Mouse (Mus musculus) frontal cortex, postnatal 14 days (tissue): Measurements from ENCODE around the gene Tnk1.

Experiments used
- DNase-seq, 2 experiments: peaks; one replicate each; pipeline ENCODE4 v3.0.0; 2022; ENCODE audit warnings: low spot score in 2 of 2

The Tnk1 gene

GRCm38 (mm10) chr11:69858113-69858998, at the start of gene Tnk1:
Tnk1 (minus strand) TSS chr11:69858730.
- no peak for DNase-seq

GRCm38 (mm10) chr11:69904311-69904710, 45.8 kb upstream of the Tnk1 start:
- DNase-seq, result no peak

GRCm38 (mm10) chr11:69902972-69903371, 44.4 kb upstream of the Tnk1 start:
- DNase-seq, result no peak

- DNase-seq, result no peak
Observed at GRCm38 (mm10) chr11:69901993-69902392, 43.5 kb upstream of the Tnk1 start.

- DNase-seq, result peak; percentile 95 to 97
Observed at GRCm38 (mm10) chr11:69901406-69901846, 42.9 kb upstream of the Tnk1 start.

- peak; percentile 82 to 88 for DNase-seq
Observed at GRCm38 (mm10) chr11:69900471-69901405, 42.2 kb upstream of the Tnk1 start, which contains the start of the genes 2810408A11Rik and Neurl4. 2810408A11Rik (minus strand) TSS chr11:69900987. Neurl4 (plus strand) TSS chr11:69901072.

- DNase-seq, result no peak
Observed at GRCm38 (mm10) chr11:69899870-69900269, 41.3 kb upstream of the Tnk1 start.

- DNase-seq, result no peak
Observed at GRCm38 (mm10) chr11:69895291-69895690, 36.8 kb upstream of the Tnk1 start, which contains the start of gene Acap1. Acap1 (minus strand) TSS chr11:69895539.

- DNase-seq, result no peak
Observed at GRCm38 (mm10) chr11:69894671-69895070, 36.1 kb upstream of the Tnk1 start.

- DNase-seq, result no peak
Observed at GRCm38 (mm10) chr11:69891482-69891881, 33.0 kb upstream of the Tnk1 start.

GRCm38 (mm10) chr11:69886907-69887635, 28.5 kb upstream of the Tnk1 start:
- no peak for DNase-seq

- no peak for DNase-seq
Observed at GRCm38 (mm10) chr11:69884663-69885062, 26.1 kb upstream of the Tnk1 start.

GRCm38 (mm10) chr11:69884240-69884639, 25.7 kb upstream of the Tnk1 start:
- DNase-seq, result no peak

GRCm38 (mm10) chr11:69883527-69884151, 25.1 kb upstream of the Tnk1 start:
- no peak for DNase-seq

GRCm38 (mm10) chr11:69883066-69883465, 24.5 kb upstream of the Tnk1 start:
- DNase-seq, result no peak

GRCm38 (mm10) chr11:69881787-69882670, 23.5 kb upstream of the Tnk1 start:
- no peak for DNase-seq

- DNase-seq, result peak; percentile 46 to 57
Observed at GRCm38 (mm10) chr11:69880853-69881603, 22.5 kb upstream of the Tnk1 start, which contains the start of gene Kctd11. Kctd11 (minus strand) TSS chr11:69881406.

- DNase-seq, result peak in 1 of 2 experiments; percentile 48
Observed at GRCm38 (mm10) chr11:69880506-69880852, 21.9 kb upstream of the Tnk1 start.

- DNase-seq, result no peak
Observed at GRCm38 (mm10) chr11:69879711-69880110, 21.2 kb upstream of the Tnk1 start.
